Mouse (Mus musculus) neutrophil, adult 59 days (primary cell): ENCODE results near the gene Sytl3. TPM values are rescaled to one million over a fixed set of nuclear protein-coding genes. Genes with fewer than 3 reads are reported as not detected.

Experiments used
- total RNA-seq, 2 experiments: library from RNA; stranded (reverse); gene quantifications; 1 replicate in 1 of 2; 2 replicates in 1 of 2; pipeline ENCODE4 v1.2.4; 2023

The Sytl3 gene
- 10 to 100 TPM in 1 of 2 experiments, 1 to 10 TPM in 1; 6.9 to 11.2 TPM for total RNA-seq

GRCm38 (mm10) chr17:6658801-6659200 lies at the start of gene Sytl3:
TSS of gene Sytl3 (plus strand) at chr17:6659093.

GRCm38 (mm10) chr17:6655567-6656281 lies 3.2 kb upstream of the Sytl3 start, which contains the start of gene Dynlt1f:
TSS of gene Dynlt1f (minus strand) at chr17:6655900.

GRCm38 (mm10) chr17:6782611-6783005 lies 123.7 kb downstream of the Sytl3 start, which contains the start of gene Ezr:
TSS of gene Ezr (minus strand) at chr17:6782784.

Other genes starting within 250 kb of the Sytl3 start
- 100 to 1,000 TPM; 392 to 396 TPM for gene Dynlt1b, start 229.0 kb upstream of the Sytl3 start, total RNA-seq
- 10 to 100 TPM; 18.5 to 31.7 TPM for gene Dynlt1c, start 57.4 kb upstream of the Sytl3 start, total RNA-seq
- gene Dynlt1f, start 3.2 kb upstream of the Sytl3 start, total RNA-seq: 100 to 1,000 TPM; 477 to 483 TPM
- 100 to 1,000 TPM; 162 to 164 TPM for gene Ezr, start 123.7 kb downstream of the Sytl3 start, total RNA-seq